Comparison of ENCODE assay signal across 15 mouse cellular contexts in genomic region chr11:29815261-29815660, GRCm38 (mm10). TPM values are rescaled to one million over a fixed set of nuclear protein-coding genes. Genes with fewer than 3 reads are reported as not detected.
DNase-seq lines count a peak whose midpoint lies in the region; ATAC-seq lines count a peak whose summit lies in the region.
"Had no signal": no experiment of that assay in that cellular context is flagged by ENCODE, and none has a peak within 500 bp of the region (broad histone marks: within the 10 kb centered on the region; RNA-seq: fewer than 3 reads in every experiment).

No protein-coding gene starts in this region.

- H3K4me2 ChIP-seq in heart, embryonic 13.5 days, result no peak overlapping the region
- H3K4me2 ChIP-seq in kidney, embryonic 16.5 days (replicated peaks; ENCODE audit: low read depth, low read length), result no peak overlapping the region
- H3K4me2 ChIP-seq: limb, embryonic 15.5 days had no signal

- no peaks in the 10 kb centered on the region for H3K27me3 ChIP-seq in heart, embryonic 13.5 days (replicated peaks)
- no peaks in the 10 kb centered on the region for H3K27me3 ChIP-seq in kidney, embryonic 16.5 days (ENCODE audit: insufficient read depth, low read length)
- H3K27me3 ChIP-seq: limb, embryonic 15.5 days; Patski had no signal

- H3K4me1 ChIP-seq in heart, embryonic 13.5 days, result peaks cover 33% of the 10 kb centered on the region
- no peaks in the 10 kb centered on the region for H3K4me1 ChIP-seq in kidney, embryonic 16.5 days (ENCODE audit: insufficient read depth, low read length)
- H3K4me1 ChIP-seq: limb, embryonic 15.5 days had no signal

- H3K9me3 ChIP-seq in heart, embryonic 13.5 days, result no peaks in the 10 kb centered on the region
- no peaks in the 10 kb centered on the region for H3K9me3 ChIP-seq in kidney, embryonic 16.5 days (ENCODE audit: low read length)
- H3K9me3 ChIP-seq: limb, embryonic 15.5 days had no signal

- no peak overlapping the region for H3K9ac ChIP-seq in heart, embryonic 13.5 days
- no peak overlapping the region for H3K9ac ChIP-seq in kidney, embryonic 16.5 days (replicated peaks; ENCODE audit: low read length)
- H3K9ac ChIP-seq: limb, embryonic 15.5 days had no signal

- WGBS in heart, embryonic 13.5 days, result 12% methylated on average over 3 of the region's 3 CpGs
- 73% methylated on average over 3 of the region's 3 CpGs for WGBS in kidney, embryonic 16.5 days

- H3K4me3 ChIP-seq in heart, embryonic 13.5 days, result no peak overlapping the region
- no peak overlapping the region for H3K4me3 ChIP-seq in kidney, embryonic 16.5 days (ENCODE audit: low read length)
- H3K4me3 ChIP-seq: limb, embryonic 15.5 days had no signal

- peak overlapping the region; percentile 60 for H3K27ac ChIP-seq in heart, embryonic 13.5 days (replicated peaks)
- H3K27ac ChIP-seq in kidney, embryonic 16.5 days (ENCODE audit: low read length), result no peak overlapping the region
- H3K27ac ChIP-seq: limb, embryonic 15.5 days had no signal

- DNase-seq in heart, adult 8-10 months (ENCODE audit: low spot score), result no peak
- peak; percentile 82 for DNase-seq in c-Kit-negative CD71-positive TER-119-positive erythroid progenitor cells, embryonic 14.5 days (ENCODE audit: low read depth, low spot score)
- DNase-seq in urinary bladder, postnatal 36 days (ENCODE audit: low spot score in 2 of 2), result no peak
- DNase-seq in lung, postnatal 36 days, result no peak
- DNase-seq: adrenal gland, postnatal 10 days; cerebellum, adult 11 months; kidney, postnatal 36 days; thymus, postnatal 14 days had no signal

- ATAC-seq in heart, embryonic 13.5 days (ENCODE audit: extremely low read depth, insufficient number of reproducible peaks, low FRiP score, low TSS enrichment), result peak; percentile 80
- peak; percentile 38 to 84; a peak in 2 of 4 replicates for ATAC-seq in hematopoietic stem cell, adult 5-6 weeks (replicated peaks in 1 of 2; ENCODE audit: insufficient read depth in 1 of 2, low FRiP score in 2 of 2, low TSS enrichment in 1 of 2, low read depth in 1 of 2, poor library complexity in 2 of 2, severe bottlenecking in 2 of 2)
- ATAC-seq in megakaryocyte progenitor cell, adult 5-6 weeks (replicated peaks; ENCODE audit: poor library complexity), result peak; percentile 96
- no peak for ATAC-seq in kidney, embryonic 16.5 days (ENCODE audit: low FRiP score, low TSS enrichment)
- ATAC-seq: forebrain, embryonic 14.5 days; Patski had no signal

- H3K36me3 ChIP-seq in heart, embryonic 13.5 days, result no peaks in the 10 kb centered on the region
- H3K36me3 ChIP-seq in kidney, embryonic 16.5 days (ENCODE audit: insufficient read depth, low read length), result no peaks in the 10 kb centered on the region
- H3K36me3 ChIP-seq: limb, embryonic 15.5 days had no signal

RNA-seq across cellular contexts. Expression of gene 4931440F15Rik, which starts 10.2 kb away (rescaled TPM):
- polyA plus RNA-seq in heart, embryonic 13.5 days (2015; fragmentation: Nextera tagmentation; extraction: Ambion mirVana), result 0.19 and 0.23 TPM in 2 replicates
- 1 to 10 TPM; 1.5 to 2.4 (median 1.7) TPM for total RNA-seq in heart, adult 8-10 months (2022)
- not detected in 2 replicates for total RNA-seq in hematopoietic stem cell, adult 5-6 weeks (2017)
- not detected in 2 replicates for total RNA-seq in megakaryocyte progenitor cell, adult 5-6 weeks (2015)
- not detected in 2 replicates for total RNA-seq in megakaryocyte progenitor cell, adult 5-6 weeks (2017)
- 0.05 and 0.17 TPM in 2 replicates for polyA plus RNA-seq in kidney, embryonic 16.5 days (2015; fragmentation: Nextera tagmentation; extraction: Ambion mirVana)
